Mouse (Mus musculus): ENCODE measurements around the gene Wrap73. TPM values are rescaled to one million over a fixed set of nuclear protein-coding genes. Genes with fewer than 3 reads are reported as not detected.

Wrap73 gene
- polyA plus RNA-seq, 1 experiment: 20.8 TPM

DNA sequence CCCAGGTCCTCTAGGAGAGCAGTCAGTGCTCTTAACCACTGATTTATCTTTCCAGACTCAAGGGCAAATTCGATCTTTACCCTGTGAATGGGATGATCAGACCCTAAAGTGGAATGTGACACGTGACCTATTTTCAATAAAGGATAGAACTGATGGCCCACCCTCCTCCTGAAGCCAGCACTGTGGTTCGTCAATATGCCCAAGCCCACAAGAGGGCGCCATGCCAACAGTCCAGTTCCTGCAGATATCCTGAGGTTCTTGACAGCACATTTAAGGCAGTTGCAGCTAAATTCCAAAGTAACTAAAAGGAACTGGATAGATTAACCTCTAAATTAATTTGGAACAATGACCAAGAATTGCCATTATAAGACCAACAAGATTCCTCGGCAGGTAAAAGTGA, 24.9 kb downstream of the Wrap73 start:
- no peak overlapping the region for H3K27ac ChIP-seq (ENCODE audit: control insufficient read depth, insufficient read depth, low read depth, low read length)
- H3K4me3 ChIP-seq (ENCODE audit: control insufficient read depth, low read depth, low read length): no peak overlapping the region

DNA sequence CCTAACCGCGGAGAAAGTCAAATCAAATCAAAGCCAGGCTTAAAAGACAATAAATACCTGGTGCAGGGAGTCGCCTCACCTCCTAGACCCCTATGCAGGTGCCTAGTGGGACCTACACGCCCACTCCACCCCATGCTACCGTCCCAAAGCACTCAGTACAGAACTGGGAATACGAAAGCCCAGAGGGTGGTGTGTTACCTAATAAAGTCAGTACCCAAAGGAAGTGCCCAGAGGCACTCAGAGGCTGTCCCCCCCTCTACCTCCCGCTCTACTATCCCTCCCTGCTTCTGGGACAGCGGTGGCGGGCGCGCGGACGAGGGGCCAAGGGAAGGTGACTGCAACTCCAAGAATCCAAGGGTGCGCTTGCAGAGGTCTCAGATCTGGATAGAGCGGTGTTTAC, 27.8 kb downstream of the Wrap73 start:
- Histone ChIP-seq H3K4me1 (ENCODE audit: control insufficient read depth, insufficient read depth, low read length) (peaks cover 11% of the 10 kb centered on the region), H3K27me3 (ENCODE audit: control insufficient read depth, insufficient read depth, low read length) (no peaks in the 10 kb centered on the region), H3K36me3 (ENCODE audit: control insufficient read depth, insufficient read depth, low read length) (no peaks in the 10 kb centered on the region), H3K27ac (ENCODE audit: control insufficient read depth, insufficient read depth, low read depth, low read length) (no peak overlapping the region), H3K4me3 (ENCODE audit: control insufficient read depth, low read depth, low read length) (peak overlapping the region; percentile 62)
- TF ChIP-seq POLR2A (IDR thresholded peaks at IDR 0.05; ENCODE audit: control insufficient read depth, low read depth, low read length) (no peak), CTCF (IDR thresholded peaks at IDR 0.05; ENCODE audit: control insufficient read depth, insufficient read depth, insufficient replicate concordance, low read depth, low read length) (no peak)

More for the DNA sequence above, 24.9 kb downstream of the Wrap73 start:
- no peaks in the 10 kb centered on the region for H3K36me3 ChIP-seq (ENCODE audit: control insufficient read depth, insufficient read depth, low read length)
- TF ChIP-seq CTCF (IDR thresholded peaks at IDR 0.05; ENCODE audit: control insufficient read depth, insufficient read depth, insufficient replicate concordance, low read depth, low read length): peak; percentile 68; the same call in 1 of the 2 replicates
- no peak for TF ChIP-seq POLR2A (IDR thresholded peaks at IDR 0.05; ENCODE audit: control insufficient read depth, low read depth, low read length)
- no peaks in the 10 kb centered on the region for H3K27me3 ChIP-seq (ENCODE audit: control insufficient read depth, insufficient read depth, low read length)
- H3K4me1 ChIP-seq (ENCODE audit: control insufficient read depth, insufficient read depth, low read length): peaks cover 11% of the 10 kb centered on the region

DNA sequence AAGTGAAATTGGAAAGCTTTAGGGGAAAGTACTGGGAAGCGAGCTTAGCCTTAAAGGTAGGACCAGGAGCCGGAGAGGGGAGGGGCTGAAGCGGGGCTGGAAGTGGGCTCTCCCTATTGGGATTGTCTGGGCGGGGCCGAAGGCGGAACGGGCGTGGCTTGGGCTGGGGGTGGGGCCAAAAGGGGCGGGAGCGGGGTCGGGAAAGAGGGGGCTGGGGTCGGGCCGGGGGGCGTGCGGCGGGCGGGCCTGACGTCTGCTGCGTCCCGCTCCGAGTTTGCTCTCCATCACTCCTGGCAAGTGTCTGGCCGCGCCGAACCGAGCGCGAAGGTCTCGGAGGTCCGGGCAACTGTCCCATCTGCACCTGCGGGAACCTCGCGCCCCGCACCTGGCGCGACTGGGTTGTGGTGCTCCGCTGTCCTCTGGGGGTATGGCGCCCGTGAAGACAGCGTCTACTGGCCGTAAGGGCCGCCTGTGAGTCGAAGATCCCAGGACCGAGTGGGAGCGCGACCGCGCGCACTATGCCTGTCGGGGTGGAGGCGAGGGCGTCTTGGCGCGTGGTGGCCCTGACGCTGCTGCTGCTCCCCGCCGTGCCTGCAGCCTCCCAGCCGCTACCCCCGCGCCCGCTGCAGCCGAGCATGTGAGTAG, 28.5 kb downstream of the Wrap73 start, which contains the start of gene Megf6:
Gene Megf6, plus strand, starts transcription at position 225 of the 645 bp plus-strand sequence.
- no peaks in the 10 kb centered on the region for H3K27me3 ChIP-seq (ENCODE audit: control insufficient read depth, insufficient read depth, low read length)
- H3K4me1 ChIP-seq (ENCODE audit: control insufficient read depth, insufficient read depth, low read length): peaks cover 11% of the 10 kb centered on the region

DNA sequence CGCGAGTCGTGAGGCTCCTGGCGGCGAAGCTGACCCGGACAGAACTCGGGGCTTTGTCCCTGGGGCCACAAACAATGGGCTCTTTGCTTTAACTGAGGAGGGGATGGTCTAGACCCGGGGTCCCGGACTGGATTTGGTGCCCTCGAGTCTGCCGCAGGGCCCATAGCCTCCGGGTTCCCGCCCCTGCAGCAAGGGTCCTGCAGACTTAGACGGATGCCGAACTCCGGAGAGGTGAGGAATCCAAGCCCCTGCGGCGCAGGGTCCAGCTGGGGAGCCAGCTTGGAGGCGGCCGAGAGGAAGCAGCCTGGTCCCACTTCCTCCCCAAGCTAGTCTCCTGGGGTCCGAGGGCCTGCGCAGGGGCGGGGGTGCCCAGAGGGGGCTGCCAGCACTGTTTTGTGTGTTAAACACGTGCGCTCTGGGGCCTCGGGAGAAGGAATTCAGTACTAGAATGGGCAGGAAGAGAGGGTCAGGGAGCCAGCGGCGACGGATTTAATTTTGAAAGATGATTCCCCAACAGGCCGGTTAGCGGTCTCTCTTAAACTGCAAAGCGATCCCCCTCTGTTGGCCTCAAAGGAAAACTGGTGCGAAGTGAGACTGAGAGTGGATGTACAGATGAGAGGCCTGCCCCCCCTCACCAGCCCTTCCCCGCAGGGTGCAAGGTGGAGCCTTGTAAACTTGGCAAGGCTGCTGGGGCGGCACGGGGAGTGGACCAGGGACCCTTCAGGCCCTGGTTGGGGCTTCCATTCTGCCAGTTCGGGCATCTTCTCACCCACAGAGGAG, 29.2 kb downstream of the Wrap73 start:
- H3K27me3 ChIP-seq (ENCODE audit: control insufficient read depth, insufficient read depth, low read length): no peaks in the 10 kb centered on the region
- H3K4me3 ChIP-seq (ENCODE audit: control insufficient read depth, low read depth, low read length): peak overlapping the region; percentile 80
- H3K4me1 ChIP-seq (ENCODE audit: control insufficient read depth, insufficient read depth, low read length): peaks cover 11% of the 10 kb centered on the region
- no peak for TF ChIP-seq CTCF (IDR thresholded peaks at IDR 0.05; ENCODE audit: control insufficient read depth, insufficient read depth, insufficient replicate concordance, low read depth, low read length)
- TF ChIP-seq POLR2A (IDR thresholded peaks at IDR 0.05; ENCODE audit: control insufficient read depth, low read depth, low read length): no peak
- H3K27ac ChIP-seq (ENCODE audit: control insufficient read depth, insufficient read depth, low read depth, low read length): no peak overlapping the region
- no peaks in the 10 kb centered on the region for H3K36me3 ChIP-seq (ENCODE audit: control insufficient read depth, insufficient read depth, low read length)

More for the DNA sequence above, 28.5 kb downstream of the Wrap73 start, which contains the start of gene Megf6:
- no peak for TF ChIP-seq POLR2A (IDR thresholded peaks at IDR 0.05; ENCODE audit: control insufficient read depth, low read depth, low read length)
- TF ChIP-seq CTCF (IDR thresholded peaks at IDR 0.05; ENCODE audit: control insufficient read depth, insufficient read depth, insufficient replicate concordance, low read depth, low read length): no peak
- Histone ChIP-seq H3K36me3 (ENCODE audit: control insufficient read depth, insufficient read depth, low read length) (no peaks in the 10 kb centered on the region), H3K27ac (ENCODE audit: control insufficient read depth, insufficient read depth, low read depth, low read length) (no peak within 1 kb of the TSS), H3K4me3 (ENCODE audit: control insufficient read depth, low read depth, low read length) (peak within 1 kb of the TSS; percentile 80)

GRCm38 (mm10) chr4:154171931-154172604, 29.9 kb downstream of the Wrap73 start:
- H3K4me1 ChIP-seq (ENCODE audit: control insufficient read depth, insufficient read depth, low read length): peaks cover 11% of the 10 kb centered on the region
- H3K4me3 ChIP-seq (ENCODE audit: control insufficient read depth, low read depth, low read length): no peak overlapping the region
- H3K36me3 ChIP-seq (ENCODE audit: control insufficient read depth, insufficient read depth, low read length): no peaks in the 10 kb centered on the region
- TF ChIP-seq POLR2A (IDR thresholded peaks at IDR 0.05; ENCODE audit: control insufficient read depth, low read depth, low read length) (no peak), CTCF (IDR thresholded peaks at IDR 0.05; ENCODE audit: control insufficient read depth, insufficient read depth, insufficient replicate concordance, low read depth, low read length) (no peak)
- no peak overlapping the region for H3K27ac ChIP-seq (ENCODE audit: control insufficient read depth, insufficient read depth, low read depth, low read length)
- H3K27me3 ChIP-seq (ENCODE audit: control insufficient read depth, insufficient read depth, low read length): no peaks in the 10 kb centered on the region

DNA sequence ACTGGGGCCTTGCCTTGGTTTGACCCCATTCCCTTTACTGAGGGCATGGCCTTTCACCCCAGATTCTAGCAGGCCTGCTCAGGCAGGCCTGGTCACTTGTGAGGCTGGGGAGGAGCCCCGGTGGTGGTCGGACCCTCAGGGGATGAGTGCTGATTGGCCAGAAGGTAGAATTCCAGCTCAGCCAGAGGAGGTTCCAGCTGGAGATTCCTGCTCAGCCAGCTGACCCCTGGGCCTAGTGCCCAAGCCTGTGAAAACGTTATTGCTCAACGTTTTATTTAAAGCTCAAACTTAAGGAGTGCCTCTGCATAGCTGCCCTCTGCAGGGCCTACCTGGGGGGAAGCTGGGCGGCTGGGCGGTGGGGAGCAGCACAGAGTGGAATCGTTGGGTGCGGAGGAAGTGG, 35.1 kb downstream of the Wrap73 start:
- Histone ChIP-seq H3K36me3 (ENCODE audit: control insufficient read depth, insufficient read depth, low read length) (no peaks in the 10 kb centered on the region), H3K4me1 (ENCODE audit: control insufficient read depth, insufficient read depth, low read length) (no peaks in the 10 kb centered on the region), H3K27me3 (ENCODE audit: control insufficient read depth, insufficient read depth, low read length) (no peaks in the 10 kb centered on the region), H3K4me3 (ENCODE audit: control insufficient read depth, low read depth, low read length) (no peak overlapping the region), H3K27ac (ENCODE audit: control insufficient read depth, insufficient read depth, low read depth, low read length) (no peak overlapping the region)
- no peak for TF ChIP-seq CTCF (IDR thresholded peaks at IDR 0.05; ENCODE audit: control insufficient read depth, insufficient read depth, insufficient replicate concordance, low read depth, low read length)
- TF ChIP-seq POLR2A (IDR thresholded peaks at IDR 0.05; ENCODE audit: control insufficient read depth, low read depth, low read length): no peak

- H3K27ac ChIP-seq (ENCODE audit: control insufficient read depth, insufficient read depth, low read depth, low read length): no peak overlapping the region
- no peaks in the 10 kb centered on the region for H3K36me3 ChIP-seq (ENCODE audit: control insufficient read depth, insufficient read depth, low read length)
- H3K4me3 ChIP-seq (ENCODE audit: control insufficient read depth, low read depth, low read length): no peak overlapping the region
- no peaks in the 10 kb centered on the region for H3K4me1 ChIP-seq (ENCODE audit: control insufficient read depth, insufficient read depth, low read length)
- no peaks in the 10 kb centered on the region for H3K27me3 ChIP-seq (ENCODE audit: control insufficient read depth, insufficient read depth, low read length)
- TF ChIP-seq POLR2A (IDR thresholded peaks at IDR 0.05; ENCODE audit: control insufficient read depth, low read depth, low read length) (no peak), CTCF (IDR thresholded peaks at IDR 0.05; ENCODE audit: control insufficient read depth, insufficient read depth, insufficient replicate concordance, low read depth, low read length) (no peak)
These were observed 38.8 kb downstream of the Wrap73 start for GRCm38 (mm10) chr4:154181001-154181400.

Data from testis, adult 2 months (tissue).